Comparison of ENCODE assay signal across 8 mouse cellular contexts in the genomic region with DNA sequence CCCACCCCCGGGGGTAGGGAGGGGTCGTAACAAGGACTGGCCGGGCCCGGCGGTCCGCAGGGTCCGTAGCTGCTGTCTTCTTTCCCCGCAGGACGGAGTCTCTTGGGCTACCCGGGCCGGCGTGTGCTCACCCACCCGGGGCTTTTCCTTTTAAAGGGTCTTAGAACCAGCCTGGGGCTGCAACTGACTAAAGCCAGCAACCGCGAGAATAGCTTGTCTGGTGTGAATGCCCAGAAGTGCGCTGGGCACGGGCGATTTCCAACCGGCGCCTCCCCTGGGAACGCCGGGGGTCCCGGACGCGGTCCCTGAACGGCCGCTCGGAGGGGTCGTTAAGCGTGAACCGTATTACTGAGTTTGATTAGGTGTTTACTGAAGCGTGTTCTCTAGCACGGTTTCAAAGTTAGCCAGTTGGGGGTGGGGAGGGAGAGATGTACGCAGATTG. TPM values are rescaled to one million over a fixed set of nuclear protein-coding genes. Genes with fewer than 3 reads are reported as not detected.
A peak's percentile ranks its signal among the peaks of the same experiment; 100 is the strongest.
DNase-seq lines count a peak whose midpoint lies in the region; ATAC-seq lines count a peak whose summit lies in the region.

No protein-coding gene starts in this region.

- H3K36me3 ChIP-seq in forebrain, embryonic 14.5 days (ENCODE audit: control insufficient read depth, insufficient read depth, low read length): no peaks in the 10 kb centered on the region
- H3K36me3 ChIP-seq in limb, embryonic 11.5 days (ENCODE audit: control insufficient read depth, insufficient read depth, low read length): no peaks in the 10 kb centered on the region
- H3K36me3 ChIP-seq in neural tube, embryonic 12.5 days: no peaks in the 10 kb centered on the region

- H3K4me2 ChIP-seq in forebrain, embryonic 14.5 days (ENCODE audit: low read length): peak overlapping the region; percentile 86
- H3K4me2 ChIP-seq in limb, embryonic 11.5 days (ENCODE audit: low read depth, severe bottlenecking): peak overlapping the region; percentile 81
- peak overlapping the region; percentile 82 for H3K4me2 ChIP-seq in neural tube, embryonic 12.5 days (replicated peaks)

- WGBS in forebrain, embryonic 14.5 days: under 1% methylated on average over 31 of the region's 34 CpGs
- WGBS in limb, embryonic 11.5 days: under 1% methylated on average over 34 of the region's 34 CpGs
- under 1% methylated on average over 34 of the region's 34 CpGs for WGBS in neural tube, embryonic 12.5 days

- peak; percentile 16 for DNase-seq in kidney, adult 18-20 months
- no peak for DNase-seq in kidney, postnatal 14 days
- peak; percentile 53 for DNase-seq in NIH3T3 (ENCODE audit: low read depth)
- peak; percentile 33 for DNase-seq in forebrain, embryonic 14.5 days (ENCODE audit: low spot score)
- DNase-seq in limb, embryonic 11.5 days (ENCODE audit: low spot score): peak; percentile 53
- no peak for DNase-seq in left cerebral cortex, adult 18-20 months (ENCODE audit: low spot score in 2 of 2)
- no peak for DNase-seq in ovary, postnatal 14 days (ENCODE audit: low spot score)

- no peaks in the 10 kb centered on the region for H3K27me3 ChIP-seq in forebrain, embryonic 14.5 days (replicated peaks; ENCODE audit: control insufficient read depth, insufficient read depth, low read length)
- H3K27me3 ChIP-seq in limb, embryonic 11.5 days (ENCODE audit: control insufficient read depth, insufficient read depth, low read length): no peaks in the 10 kb centered on the region
- no peaks in the 10 kb centered on the region for H3K27me3 ChIP-seq in neural tube, embryonic 12.5 days (replicated peaks)

- peak overlapping the region; percentile 92 for H3K4me3 ChIP-seq in forebrain, embryonic 14.5 days (ENCODE audit: low read depth, low read length)
- peak overlapping the region; percentile 96 for H3K4me3 ChIP-seq in limb, embryonic 11.5 days (ENCODE audit: low read depth, low read length)
- peak overlapping the region; percentile 88 for H3K4me3 ChIP-seq in neural tube, embryonic 12.5 days

- peaks cover 12% of the 10 kb centered on the region for H3K4me1 ChIP-seq in forebrain, embryonic 14.5 days (ENCODE audit: control insufficient read depth, insufficient read depth, low read length)
- H3K4me1 ChIP-seq in limb, embryonic 11.5 days (ENCODE audit: control insufficient read depth, insufficient read depth, low read length): peaks cover 4% of the 10 kb centered on the region; the same call in 1 of the 2 replicates
- peaks cover 18% of the 10 kb centered on the region for H3K4me1 ChIP-seq in neural tube, embryonic 12.5 days

- ATAC-seq in forebrain, embryonic 14.5 days: peak; percentile 32; the same call in 1 of the 2 replicates
- peak; percentile 42; the same call in 1 of the 2 replicates for ATAC-seq in limb, embryonic 11.5 days (ENCODE audit: insufficient number of reproducible peaks, low FRiP score, low TSS enrichment, low read depth)
- ATAC-seq in neural tube, embryonic 12.5 days (ENCODE audit: low FRiP score, low read depth): peak; percentile 76

- H3K9me3 ChIP-seq in forebrain, embryonic 14.5 days (replicated peaks; ENCODE audit: control insufficient read depth, low read length): no peaks in the 10 kb centered on the region
- H3K9me3 ChIP-seq in limb, embryonic 11.5 days (ENCODE audit: control insufficient read depth, low read length): no peaks in the 10 kb centered on the region
- H3K9me3 ChIP-seq in neural tube, embryonic 12.5 days: no peaks in the 10 kb centered on the region

- peak overlapping the region; percentile 86 for H3K9ac ChIP-seq in forebrain, embryonic 14.5 days (ENCODE audit: low read length)
- H3K9ac ChIP-seq in limb, embryonic 11.5 days (ENCODE audit: low read length): peak overlapping the region; percentile 82
- H3K9ac ChIP-seq in neural tube, embryonic 12.5 days: peak overlapping the region; percentile 88

- peak overlapping the region; percentile 52 for H3K27ac ChIP-seq in forebrain, embryonic 14.5 days (ENCODE audit: low read depth, low read length)
- H3K27ac ChIP-seq in limb, embryonic 11.5 days (replicated peaks; ENCODE audit: low read depth, low read length): no peak overlapping the region; the same call in 1 of the 2 replicates
- peak overlapping the region; percentile 77 for H3K27ac ChIP-seq in neural tube, embryonic 12.5 days

RNA-seq across cellular contexts. Expression of a gene that starts 0.6 kb away (rescaled TPM):
- 20.0 and 26.8 TPM in 2 replicates for polyA plus RNA-seq in forebrain, embryonic 14.5 days (2014; fragmentation: Nextera tagmentation; extraction: Ambion mirVana)
- 12.4 and 16.5 TPM in 2 replicates for polyA plus RNA-seq in limb, embryonic 11.5 days (2014; fragmentation: Nextera tagmentation; extraction: Ambion mirVana)
- polyA plus RNA-seq in neural tube, embryonic 12.5 days (2016; fragmentation: Nextera tagmentation; extraction: Ambion mirVana): 25.3 and 28.0 TPM in 2 replicates
- 10 to 100 TPM; 70.2 to 71.9 TPM for total RNA-seq in left cerebral cortex, adult 18-20 months (2021)

RNA-seq across cellular contexts. Expression of a gene that starts 0.9 kb away (rescaled TPM):
- polyA plus RNA-seq in forebrain, embryonic 14.5 days (2014; fragmentation: Nextera tagmentation; extraction: Ambion mirVana): 160 and 173 TPM in 2 replicates
- 120 and 123 TPM in 2 replicates for polyA plus RNA-seq in limb, embryonic 11.5 days (2014; fragmentation: Nextera tagmentation; extraction: Ambion mirVana)
- 112 and 115 TPM in 2 replicates for polyA plus RNA-seq in neural tube, embryonic 12.5 days (2016; fragmentation: Nextera tagmentation; extraction: Ambion mirVana)
- 100 to 1,000 TPM; 110 to 118 TPM for total RNA-seq in left cerebral cortex, adult 18-20 months (2021)

RNA-seq across cellular contexts. Expression of a gene that starts 35.7 kb away (rescaled TPM):
- 24.3 and 36.0 TPM in 2 replicates for polyA plus RNA-seq in forebrain, embryonic 14.5 days (2014; fragmentation: Nextera tagmentation; extraction: Ambion mirVana)
- polyA plus RNA-seq in limb, embryonic 11.5 days (2014; fragmentation: Nextera tagmentation; extraction: Ambion mirVana): 31.3 and 38.1 TPM in 2 replicates
- polyA plus RNA-seq in neural tube, embryonic 12.5 days (2016; fragmentation: Nextera tagmentation; extraction: Ambion mirVana): 45.4 and 46.6 TPM in 2 replicates
- total RNA-seq in left cerebral cortex, adult 18-20 months (2021): 10 to 100 TPM; 36.3 to 40.1 TPM

Comparison
In these comparisons a context has a peak if more than half of its experiments do, and no peak if none do; other contexts are left out.
1. DNase-seq: peak in kidney, adult 18-20 months (single experiment), NIH3T3 (single experiment), forebrain, embryonic 14.5 days (single experiment) and limb, embryonic 11.5 days (single experiment); none in kidney, postnatal 14 days (single experiment), left cerebral cortex, adult 18-20 months (0 of 2) and ovary, postnatal 14 days (single experiment).
2. Peak in every context shown above with its lines, with median percentiles within 50 percentile points of each other: ATAC-seq, H3K4me2 ChIP-seq, H3K4me3 ChIP-seq and H3K9ac ChIP-seq.